Mouse (Mus musculus): Measurements from ENCODE around the gene Fam71a. TPM values are rescaled to one million over a fixed set of nuclear protein-coding genes. Genes with fewer than 3 reads are reported as not detected.

Gene Fam71a
- total and polyA plus RNA-seq, 2 experiments from 2014 or later, result not detected

GRCm38 (mm10) chr1:191197916-191198315 is 33.3 kb upstream of the Fam71a start:
- 83% methylated on average over 7 of the region's 7 CpGs for WGBS
- H3K9me3 ChIP-seq (ENCODE audit: low read length), result no peaks in the 10 kb centered on the region
- TF ChIP-seq CTCF (IDR thresholded peaks at IDR 0.05; ENCODE audit: low read depth), result no peak
- no peak for ATAC-seq
- no peak overlapping the region for H3K9ac ChIP-seq
- no peak overlapping the region for H3K4me3 ChIP-seq (ENCODE audit: low read depth, low read length)
- DNase-seq, result no peak
- H3K27me3 ChIP-seq (ENCODE audit: insufficient read depth, low read length), result no peaks in the 10 kb centered on the region; the same call in 1 of the 2 replicates
- H3K27ac ChIP-seq (ENCODE audit: low read depth, low read length), result no peak overlapping the region
- H3K36me3 ChIP-seq (ENCODE audit: insufficient read depth), result no peaks in the 10 kb centered on the region
- no peak overlapping the region for H3K4me2 ChIP-seq (ENCODE audit: low read depth)
- no peaks in the 10 kb centered on the region for H3K4me1 ChIP-seq (ENCODE audit: insufficient read depth)

GRCm38 (mm10) chr1:191196016-191196415 is 31.4 kb upstream of the Fam71a start:
- TF ChIP-seq CTCF (IDR thresholded peaks at IDR 0.05; ENCODE audit: low read depth), result no peak
- ATAC-seq, result no peak
- WGBS, result 92% methylated on average over 6 of the region's 6 CpGs

DNA sequence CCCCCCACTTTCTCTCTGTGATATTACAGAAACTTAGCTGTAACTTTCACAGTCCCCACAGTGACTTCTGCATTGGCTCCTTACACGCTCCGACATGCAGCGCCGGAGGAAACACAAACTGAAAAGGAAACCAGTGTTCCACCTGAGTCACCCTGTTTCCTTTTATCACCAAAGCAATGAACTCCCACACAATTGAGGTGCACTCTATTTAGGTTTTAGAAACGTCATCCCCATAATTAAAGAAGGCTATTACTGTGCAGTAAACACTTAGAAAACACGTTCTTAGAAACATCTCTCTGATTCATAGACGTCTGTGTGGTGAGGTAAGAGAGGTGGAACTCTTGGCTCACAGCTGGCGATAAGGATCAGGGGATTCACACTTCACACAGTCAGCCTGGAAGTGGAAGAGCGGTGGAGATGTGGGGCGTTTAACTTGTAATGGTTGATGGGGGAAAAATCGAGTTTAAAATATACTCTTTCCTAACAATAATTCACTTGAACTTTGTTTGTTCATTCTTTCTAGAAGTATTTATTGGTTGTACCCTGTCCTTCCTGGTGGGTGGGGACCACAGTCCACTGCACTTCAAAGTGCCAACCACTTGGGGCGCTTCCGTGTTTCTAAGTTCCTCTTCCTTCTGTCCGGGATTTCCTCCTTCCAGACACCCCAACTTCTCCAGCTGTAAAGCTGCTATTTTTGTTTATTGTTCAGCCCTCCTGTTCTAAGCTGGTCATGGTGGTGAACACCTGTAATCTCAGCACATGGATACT is 29.2 kb upstream of the Fam71a start:
- Histone ChIP-seq H3K9ac (no peak overlapping the region), H3K9me3 (ENCODE audit: low read length) (no peaks in the 10 kb centered on the region), H3K27me3 (ENCODE audit: insufficient read depth, low read length) (peaks cover 3% of the 10 kb centered on the region), H3K36me3 (ENCODE audit: insufficient read depth) (no peaks in the 10 kb centered on the region), H3K4me3 (ENCODE audit: low read depth, low read length) (no peak overlapping the region), H3K27ac (ENCODE audit: low read depth, low read length) (no peak overlapping the region), H3K4me2 (ENCODE audit: low read depth) (no peak overlapping the region), H3K4me1 (ENCODE audit: insufficient read depth) (no peaks in the 10 kb centered on the region)
- DNase-seq (no peak), ATAC-seq (no peak)
- WGBS, result 55% methylated on average over 14 of the region's 14 CpGs
- peak; percentile 34; the same call in 1 of the 2 replicates for TF ChIP-seq CTCF (IDR thresholded peaks at IDR 0.05; ENCODE audit: low read depth)

More at GRCm38 (mm10) chr1:191196016-191196415, 31.4 kb upstream of the Fam71a start:
- Histone ChIP-seq H3K9me3 (ENCODE audit: low read length) (no peaks in the 10 kb centered on the region), H3K4me2 (ENCODE audit: low read depth) (no peak overlapping the region), H3K9ac (no peak overlapping the region), H3K27me3 (ENCODE audit: insufficient read depth, low read length) (no peaks in the 10 kb centered on the region; the same call in 1 of the 2 replicates), H3K4me1 (ENCODE audit: insufficient read depth) (no peaks in the 10 kb centered on the region), H3K4me3 (ENCODE audit: low read depth, low read length) (no peak overlapping the region), H3K36me3 (ENCODE audit: insufficient read depth) (no peaks in the 10 kb centered on the region), H3K27ac (ENCODE audit: low read depth, low read length) (no peak overlapping the region)
- DNase-seq, result no peak

DNA sequence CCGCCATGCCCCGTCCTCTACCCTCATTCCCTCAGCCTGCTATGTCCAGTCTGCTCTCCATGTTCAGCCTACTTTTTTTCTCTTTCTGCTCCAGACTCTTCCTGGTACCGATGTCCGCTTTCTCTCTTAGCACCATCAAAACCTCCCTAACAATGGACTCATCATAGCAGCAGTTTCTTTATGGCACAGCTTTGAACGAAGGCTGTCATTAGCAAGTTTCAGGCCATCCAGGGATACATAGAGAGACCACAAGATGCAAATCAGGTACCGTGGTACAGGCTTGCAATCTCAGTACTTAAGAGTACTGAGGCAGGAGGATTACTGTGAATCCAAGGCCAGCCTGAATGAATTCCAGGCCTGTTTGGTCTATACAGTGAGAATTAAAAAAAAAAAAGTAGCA is 28.1 kb upstream of the Fam71a start:
- DNase-seq (no peak), ATAC-seq (no peak)
- Histone ChIP-seq H3K9me3 (ENCODE audit: low read length) (no peaks in the 10 kb centered on the region), H3K4me3 (ENCODE audit: low read depth, low read length) (no peak overlapping the region), H3K36me3 (ENCODE audit: insufficient read depth) (no peaks in the 10 kb centered on the region), H3K4me2 (ENCODE audit: low read depth) (no peak overlapping the region), H3K4me1 (ENCODE audit: insufficient read depth) (no peaks in the 10 kb centered on the region), H3K27ac (ENCODE audit: low read depth, low read length) (no peak overlapping the region), H3K27me3 (ENCODE audit: insufficient read depth, low read length) (peaks cover 10% of the 10 kb centered on the region), H3K9ac (no peak overlapping the region)
- 88% methylated on average over 6 of the region's 6 CpGs for WGBS
- TF ChIP-seq CTCF (IDR thresholded peaks at IDR 0.05; ENCODE audit: low read depth), result no peak

DNA sequence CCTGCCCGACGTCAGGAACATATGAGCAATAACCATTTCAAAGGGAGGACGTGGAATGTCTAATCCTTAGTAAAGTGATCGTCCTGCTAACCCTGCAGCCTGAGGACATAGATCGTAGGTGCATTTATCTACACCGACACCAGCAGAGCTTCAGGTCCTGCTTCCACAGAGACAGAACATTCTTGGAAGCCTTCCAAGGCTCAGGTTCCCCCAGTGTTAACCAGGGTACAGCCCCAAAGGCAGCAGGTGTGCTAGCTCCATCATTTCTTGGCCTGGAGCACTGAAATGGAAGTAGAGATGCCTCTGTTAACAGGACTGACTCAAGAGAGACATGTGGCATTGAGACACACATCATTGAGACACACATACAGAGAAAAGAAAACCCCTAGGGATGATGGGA is 27.6 kb upstream of the Fam71a start:
- WGBS, result 64% methylated on average over 6 of the region's 6 CpGs
- TF ChIP-seq CTCF (IDR thresholded peaks at IDR 0.05; ENCODE audit: low read depth), result no peak
- no peak overlapping the region for H3K9ac ChIP-seq

GRCm38 (mm10) chr1:191189671-191190372 is 25.2 kb upstream of the Fam71a start:
- Histone ChIP-seq H3K27me3 (ENCODE audit: insufficient read depth, low read length) (peaks cover 34% of the 10 kb centered on the region), H3K9ac (no peak overlapping the region), H3K9me3 (ENCODE audit: low read length) (no peaks in the 10 kb centered on the region), H3K36me3 (ENCODE audit: insufficient read depth) (no peaks in the 10 kb centered on the region), H3K4me3 (ENCODE audit: low read depth, low read length) (no peak overlapping the region), H3K4me1 (ENCODE audit: insufficient read depth) (peaks cover 8% of the 10 kb centered on the region; the same call in 1 of the 2 replicates), H3K27ac (ENCODE audit: low read depth, low read length) (no peak overlapping the region), H3K4me2 (ENCODE audit: low read depth) (no peak overlapping the region)
- 45% methylated on average over 6 of the region's 6 CpGs for WGBS
- no peak for TF ChIP-seq CTCF (IDR thresholded peaks at IDR 0.05; ENCODE audit: low read depth)
- ATAC-seq (no peak), DNase-seq (no peak)

More for the DNA sequence above, 27.6 kb upstream of the Fam71a start:
- ATAC-seq (no peak), DNase-seq (no peak)
- peaks cover 13% of the 10 kb centered on the region for H3K27me3 ChIP-seq (ENCODE audit: insufficient read depth, low read length)
- no peak overlapping the region for H3K4me2 ChIP-seq (ENCODE audit: low read depth)
- H3K4me1 ChIP-seq (ENCODE audit: insufficient read depth), result no peaks in the 10 kb centered on the region
- H3K27ac ChIP-seq (ENCODE audit: low read depth, low read length), result no peak overlapping the region
- H3K9me3 ChIP-seq (ENCODE audit: low read length), result no peaks in the 10 kb centered on the region
- H3K4me3 ChIP-seq (ENCODE audit: low read depth, low read length), result no peak overlapping the region
- no peaks in the 10 kb centered on the region for H3K36me3 ChIP-seq (ENCODE audit: insufficient read depth)

DNA sequence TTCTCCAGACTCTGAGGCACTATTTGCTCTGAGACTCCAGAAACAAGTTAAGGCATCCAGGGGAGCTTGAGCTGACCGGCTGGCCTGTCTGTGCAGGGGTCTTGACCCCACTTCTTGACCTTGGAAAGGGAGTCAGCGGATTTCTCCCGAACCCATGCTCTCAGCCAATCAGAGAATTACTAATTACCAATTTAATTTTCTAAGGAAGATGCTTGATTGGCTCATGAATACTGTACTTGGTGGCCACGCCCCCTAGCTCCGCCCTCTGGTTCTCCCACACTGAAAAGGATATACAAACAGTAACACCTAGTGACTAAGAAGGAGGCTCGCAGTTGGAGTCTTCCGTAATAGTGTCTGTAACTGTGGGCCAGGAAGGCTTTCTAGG is 21.8 kb upstream of the Fam71a start:
- 5% methylated on average over 7 of the region's 7 CpGs for WGBS
- ATAC-seq (no peak), DNase-seq (no peak)
- Histone ChIP-seq H3K27ac (ENCODE audit: low read depth, low read length) (no peak overlapping the region), H3K36me3 (ENCODE audit: insufficient read depth) (no peaks in the 10 kb centered on the region), H3K27me3 (ENCODE audit: insufficient read depth, low read length) (peaks cover 67% of the 10 kb centered on the region), H3K4me1 (ENCODE audit: insufficient read depth) (peaks cover 20% of the 10 kb centered on the region), H3K9me3 (ENCODE audit: low read length) (no peaks in the 10 kb centered on the region), H3K4me3 (ENCODE audit: low read depth, low read length) (no peak overlapping the region), H3K9ac (no peak overlapping the region), H3K4me2 (ENCODE audit: low read depth) (no peak overlapping the region)
- TF ChIP-seq CTCF (IDR thresholded peaks at IDR 0.05; ENCODE audit: low read depth), result no peak
